Mouse (Mus musculus) 3134 (cell line): Measurements from ENCODE around the gene Nmnat3.

ENCODE experiments used
- DNase-seq: peaks from one replicate; pipeline ENCODE4 v3.0.0-alpha.2; 2011; ENCODE audit warnings: low spot score; ENCODE audit not compliant: insufficient read length; ENCODE audit errors: extremely low read depth

The Nmnat3 gene

DNA sequence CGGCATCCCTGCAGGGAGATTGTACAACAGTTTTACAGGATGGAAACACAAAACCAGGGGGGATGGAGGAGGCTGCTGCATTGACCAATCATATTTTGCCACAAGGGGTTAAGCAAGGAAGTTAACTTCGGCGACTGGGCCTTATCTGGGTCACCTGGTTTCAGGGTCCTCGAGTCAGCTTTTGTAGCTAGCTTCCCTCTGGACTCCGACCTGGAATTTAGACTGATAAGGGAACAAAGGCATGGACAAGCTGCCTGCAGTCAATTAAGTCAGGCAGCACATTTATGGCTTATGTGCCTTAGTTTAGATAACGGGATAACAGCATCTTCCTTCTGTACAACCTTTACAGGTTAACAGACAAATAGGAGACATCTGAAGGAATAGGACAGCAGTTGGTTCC is 65.1 kb downstream of the Nmnat3 start:
- no peak for DNase-seq

DNA sequence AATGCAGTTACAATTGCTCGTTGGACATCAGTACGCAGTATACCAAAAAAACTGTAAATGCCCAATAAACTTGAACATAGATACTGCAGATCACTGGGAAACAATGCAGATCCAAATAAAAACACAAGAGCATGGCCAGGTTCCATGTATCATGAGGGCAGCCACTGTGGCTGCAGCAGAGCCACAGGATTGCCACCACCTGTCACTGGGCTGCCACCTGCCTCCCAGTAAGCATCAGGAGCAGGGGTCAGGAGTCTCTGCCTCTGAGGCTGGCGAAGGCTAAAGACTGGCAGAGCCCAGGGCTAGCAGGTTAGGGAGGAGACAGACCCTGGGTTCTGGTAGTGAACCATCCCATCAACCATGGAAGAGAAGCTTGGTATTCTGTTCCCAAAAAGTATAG is 67.7 kb downstream of the Nmnat3 start:
- DNase-seq: no peak

DNA sequence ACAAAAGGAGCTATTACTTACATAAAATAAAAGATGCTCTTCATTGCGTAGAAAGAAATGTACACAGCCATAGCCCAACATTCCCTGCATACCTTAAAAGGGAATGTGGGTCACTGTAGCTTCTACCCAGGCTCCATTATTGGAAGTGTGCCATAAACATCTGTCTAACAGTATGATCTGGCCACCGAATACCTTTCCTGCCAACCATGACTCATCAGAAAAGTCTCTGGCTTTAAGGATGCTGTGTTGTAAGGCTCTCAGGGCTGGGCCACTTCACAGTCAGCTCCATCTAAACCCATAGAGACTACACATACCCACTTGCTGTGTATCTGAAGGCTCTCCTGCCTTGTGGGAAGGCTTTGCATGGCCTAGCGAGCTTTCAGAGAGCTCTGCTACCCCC is 73.8 kb downstream of the Nmnat3 start:
- DNase-seq: peak; percentile 62

DNA sequence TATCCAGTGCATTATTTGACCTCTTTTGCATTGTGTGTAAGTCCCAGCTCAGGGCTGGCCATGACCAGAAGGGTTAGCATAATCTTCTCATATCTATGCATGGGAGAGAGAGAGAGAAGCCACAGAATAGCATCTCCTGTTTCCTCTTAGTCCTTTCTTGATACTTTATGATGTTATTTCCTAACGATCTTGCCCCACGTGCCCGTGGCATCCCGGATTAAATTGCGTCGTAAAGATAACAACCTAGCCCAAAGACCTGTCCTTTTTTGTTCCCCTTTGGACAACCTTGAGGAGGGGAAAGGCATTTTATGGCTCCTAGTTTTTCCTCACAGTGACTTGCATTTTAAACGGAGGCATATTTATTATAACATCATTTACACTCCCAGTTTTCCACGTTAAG is 78.8 kb downstream of the Nmnat3 start:
- no peak for DNase-seq

DNA sequence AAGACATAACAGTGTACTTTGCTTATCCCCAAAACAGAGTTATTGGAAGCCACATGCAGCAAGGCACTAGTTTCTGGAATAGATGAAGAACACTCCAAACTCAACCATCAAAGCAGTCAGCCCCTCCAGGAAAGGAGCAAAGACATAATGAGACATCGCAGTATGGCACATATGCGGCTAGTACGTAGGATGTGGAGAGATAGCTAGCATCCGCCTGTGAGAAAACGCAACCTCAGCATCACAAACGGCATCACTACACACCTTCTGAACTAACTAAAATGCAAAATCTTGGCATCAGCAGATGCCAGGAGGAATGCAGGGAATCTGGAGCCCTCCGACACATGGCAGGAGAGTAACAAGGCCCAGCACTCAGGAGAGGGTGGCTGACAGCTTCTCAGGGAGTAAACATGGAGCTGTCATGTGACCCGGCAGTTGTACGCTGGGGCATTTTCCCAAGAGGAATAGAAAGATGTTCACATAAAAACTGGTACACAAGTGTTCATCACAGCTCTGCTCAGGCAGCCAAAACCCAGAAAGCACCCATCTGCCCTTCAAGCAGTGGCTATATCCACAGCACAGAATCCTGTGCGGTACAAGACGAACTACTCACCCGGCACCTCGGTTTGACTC is 80.2 kb downstream of the Nmnat3 start:
- no peak for DNase-seq

DNA sequence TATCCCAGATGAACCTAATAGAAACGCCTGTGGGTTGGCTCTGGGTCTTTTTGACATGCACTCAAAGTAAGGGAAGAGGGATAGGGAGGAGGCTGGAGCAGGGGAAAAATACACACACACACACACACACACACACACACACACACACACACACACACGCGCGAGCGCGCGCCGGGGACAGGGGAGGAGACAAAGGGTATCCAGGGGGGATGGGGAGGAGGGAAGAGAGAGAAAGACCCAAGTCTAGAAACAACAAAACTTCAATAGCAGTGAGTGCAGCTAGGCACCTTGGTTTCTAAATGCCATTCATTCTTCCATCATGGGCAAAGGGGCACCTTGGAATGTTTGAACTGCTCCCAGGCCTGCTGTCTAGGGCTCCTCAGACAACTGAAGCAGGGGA is 82.5 kb downstream of the Nmnat3 start:
- DNase-seq: no peak

DNA sequence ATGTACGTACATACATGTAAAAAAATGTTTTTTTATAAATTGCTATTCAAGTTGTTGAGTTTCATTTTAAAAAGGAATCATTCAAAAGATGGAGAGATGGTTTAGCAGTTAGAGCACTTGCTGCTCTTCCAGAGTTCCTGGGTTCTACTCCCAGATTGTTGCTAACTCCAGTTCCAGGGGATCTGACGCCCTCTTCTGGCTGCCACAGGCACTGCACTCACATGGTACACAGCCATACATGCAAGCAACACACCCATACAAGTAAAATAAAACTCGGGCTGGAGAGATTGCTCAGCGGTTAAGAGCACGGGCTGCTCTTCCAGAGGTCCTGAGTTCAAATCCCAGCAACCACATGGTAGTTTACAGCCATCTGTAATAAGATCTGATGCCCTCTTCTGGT is 86.1 kb downstream of the Nmnat3 start:
- no peak for DNase-seq

DNA sequence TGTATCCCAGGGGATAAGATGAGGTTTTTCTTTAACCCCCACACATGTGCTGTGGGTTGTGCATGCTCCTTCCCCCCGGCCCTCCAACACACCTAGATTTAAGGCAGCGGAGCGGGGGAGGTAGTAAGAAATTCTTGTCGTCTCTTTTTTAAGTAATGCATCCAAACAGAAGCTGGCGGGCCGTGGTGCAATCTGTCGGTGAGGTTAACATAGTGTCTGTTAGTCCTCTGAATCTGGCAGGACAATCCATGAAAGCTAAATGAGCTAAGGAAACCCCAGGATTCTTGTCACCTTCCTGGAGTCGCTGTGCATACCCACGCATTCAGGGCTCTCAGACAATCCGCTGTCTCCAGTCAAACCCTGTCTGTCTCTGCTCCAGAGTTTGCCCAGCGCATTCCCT is 87.7 kb downstream of the Nmnat3 start:
- DNase-seq: no peak

DNA sequence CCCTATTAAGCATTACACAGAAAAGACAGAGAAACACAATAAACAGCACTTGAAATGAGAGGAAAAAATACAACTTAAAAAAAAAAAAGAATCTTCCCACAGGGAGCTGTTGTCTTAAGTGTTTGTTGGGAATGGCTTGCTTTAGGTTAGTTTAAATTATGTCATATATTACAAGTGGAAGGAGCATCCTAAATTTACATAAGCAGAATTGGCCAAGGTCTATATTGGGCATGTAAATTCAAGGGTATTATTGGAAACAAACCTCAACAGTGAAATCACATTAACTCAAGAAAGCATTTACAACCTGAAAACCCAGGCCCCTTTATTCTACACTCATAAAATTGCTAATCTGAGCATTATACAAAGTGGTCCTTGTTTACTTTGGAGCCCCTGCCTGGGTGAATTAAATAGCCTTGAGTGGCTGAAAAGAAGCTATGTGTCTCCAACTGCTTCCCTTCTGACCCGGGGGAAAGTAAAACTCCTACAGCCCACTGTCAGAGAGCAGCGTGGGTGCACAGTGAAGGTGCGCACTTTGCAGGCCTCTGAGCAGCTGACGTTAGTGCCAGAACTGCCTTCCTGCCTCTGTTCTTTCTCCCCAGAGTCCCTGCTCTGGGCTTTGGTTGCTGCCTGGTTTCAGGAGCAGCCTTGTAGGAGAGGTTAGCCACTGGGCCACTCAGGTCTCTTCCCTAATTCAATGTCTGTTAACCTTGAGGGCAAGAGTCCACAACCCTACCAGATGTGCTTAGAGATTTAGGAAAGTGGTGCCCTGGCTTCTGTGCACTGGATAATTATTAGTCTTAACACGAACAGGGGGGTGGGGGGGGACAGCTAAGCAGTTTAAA is 88.3 kb downstream of the Nmnat3 start:
- no peak for DNase-seq

DNA sequence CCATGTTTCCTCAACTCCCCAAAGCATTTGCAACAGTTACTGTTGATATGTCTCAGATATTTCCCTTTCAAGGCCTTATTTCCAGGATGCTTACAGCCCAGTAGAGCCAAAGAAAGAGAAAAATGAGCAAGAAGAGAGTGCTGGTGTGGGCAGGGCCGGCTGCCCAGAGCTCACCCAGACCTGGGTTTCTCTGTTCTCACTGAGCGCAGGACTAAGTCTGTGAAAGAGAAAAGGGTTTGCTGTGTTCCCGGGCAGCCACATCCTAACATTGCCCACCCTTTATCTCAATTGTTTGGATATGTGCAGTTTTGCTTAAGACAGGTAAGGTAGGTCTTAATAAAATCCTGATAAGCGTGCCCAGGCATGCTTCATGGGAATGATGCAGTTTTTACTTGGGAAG is 92.5 kb downstream of the Nmnat3 start:
- no peak for DNase-seq

DNA sequence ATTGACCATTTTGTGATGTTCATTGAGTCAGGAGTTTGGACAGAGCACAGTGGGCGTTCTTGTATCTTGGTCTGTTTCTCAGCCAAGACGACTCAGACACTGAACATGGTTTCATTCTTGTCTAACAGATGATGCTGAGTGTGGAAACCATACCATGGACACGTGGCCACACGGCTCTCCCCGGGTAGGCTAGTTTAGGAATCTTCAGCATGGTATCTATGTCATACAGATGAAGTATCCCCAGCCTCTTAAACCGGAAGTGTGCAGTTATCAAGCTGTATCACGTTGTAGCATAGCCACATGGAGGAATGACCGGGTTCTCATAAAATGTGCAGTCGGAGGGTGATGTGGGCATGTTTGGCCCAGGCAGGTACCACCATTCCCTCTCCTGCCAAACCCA is 93.4 kb downstream of the Nmnat3 start:
- no peak for DNase-seq

DNA sequence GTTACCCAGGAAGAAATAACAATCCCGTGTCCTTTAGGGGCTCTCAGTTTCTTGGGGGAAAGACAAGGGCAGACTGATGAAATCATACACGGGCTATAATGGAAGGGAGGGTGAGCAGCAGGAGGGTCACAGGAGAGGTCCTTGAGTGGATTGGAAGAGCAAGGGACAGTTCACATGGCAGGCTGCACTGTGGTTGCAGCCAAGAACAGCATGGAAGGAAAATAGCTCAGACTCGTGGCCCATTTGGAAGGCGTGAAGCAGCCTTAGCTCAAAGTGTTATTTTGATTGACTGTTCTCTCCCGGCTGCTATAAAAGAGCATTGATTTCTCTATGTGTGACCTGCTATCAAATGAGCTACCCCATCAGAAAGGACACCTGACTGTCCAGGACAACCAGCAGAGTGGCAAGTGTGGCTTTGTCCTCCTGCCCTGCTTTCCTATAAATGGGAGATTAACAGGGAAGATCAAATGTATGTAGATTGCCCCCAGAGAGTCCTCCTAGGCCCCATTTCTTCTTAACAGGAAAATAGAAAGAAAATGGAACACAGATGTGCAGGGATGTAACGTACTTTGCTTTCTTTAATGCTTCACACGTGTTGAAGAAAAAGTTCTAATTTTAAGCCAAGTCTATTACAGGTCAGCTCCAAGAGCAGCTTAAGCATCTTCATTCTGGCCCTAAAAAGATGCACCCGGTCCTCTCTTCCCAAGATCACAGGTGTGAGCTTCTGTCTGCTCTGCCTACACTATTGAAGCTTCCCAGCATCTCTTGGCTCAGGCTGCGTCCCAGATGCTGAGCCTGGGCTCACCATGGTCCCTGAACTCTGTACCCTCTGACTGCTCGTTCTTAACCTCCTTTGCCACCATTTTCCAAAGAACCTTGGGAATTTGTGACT is 100.8 kb downstream of the Nmnat3 start:
- DNase-seq: no peak

DNA sequence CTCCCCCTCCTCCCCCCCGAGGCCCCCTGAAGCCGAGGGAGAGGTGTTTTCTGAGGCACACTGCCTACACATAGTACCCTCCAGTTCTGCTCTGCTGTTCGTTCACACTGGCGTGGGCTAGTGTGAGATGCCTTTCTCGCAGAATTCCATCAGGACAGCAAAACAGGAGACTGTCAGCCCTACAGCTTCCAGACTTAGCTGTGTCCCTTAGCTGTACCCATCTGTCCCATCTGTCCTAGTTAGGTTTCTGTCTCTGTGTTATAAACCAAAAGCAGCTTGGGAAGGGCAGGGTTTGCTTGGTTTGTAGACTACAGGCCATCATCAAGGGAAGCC is 101.4 kb downstream of the Nmnat3 start:
- no peak for DNase-seq

DNA sequence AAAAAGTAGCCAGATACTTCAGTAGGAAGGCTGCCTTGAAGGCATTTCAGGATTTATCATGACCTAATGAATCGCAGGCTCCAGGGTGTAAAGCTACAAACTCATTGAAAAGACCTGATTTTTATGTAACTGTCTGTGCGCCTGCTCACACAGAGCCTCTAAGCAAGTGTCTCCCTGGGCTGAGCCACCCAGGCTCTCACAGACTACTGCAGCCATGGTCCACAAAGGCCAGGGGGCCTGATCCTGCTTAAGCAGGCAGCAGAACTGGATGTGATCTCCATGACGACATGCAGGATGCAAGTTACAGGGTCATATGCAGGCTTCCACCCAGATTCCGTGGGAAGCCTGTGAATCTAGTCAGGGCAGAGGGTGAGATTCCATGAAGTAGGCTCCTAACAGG is 106.3 kb downstream of the Nmnat3 start:
- DNase-seq: no peak

DNA sequence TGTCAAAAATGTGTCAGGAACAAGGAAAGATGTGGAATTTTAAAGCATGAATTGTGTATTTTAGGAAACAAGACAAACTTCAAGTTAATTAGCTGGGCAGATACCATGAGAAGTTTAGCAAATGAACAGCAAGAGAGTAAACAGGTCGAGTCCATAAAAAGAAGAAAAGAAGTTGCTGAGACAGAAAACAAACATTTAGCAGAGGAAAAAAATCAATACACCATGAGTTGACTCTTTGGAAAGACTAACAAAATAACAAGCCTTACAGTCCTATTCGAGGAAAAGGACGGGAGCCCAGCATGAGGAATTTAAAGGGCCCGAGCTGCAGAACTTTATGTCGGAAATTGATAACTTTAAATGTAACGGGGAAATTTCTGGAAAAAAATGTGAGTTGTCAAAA is 110.0 kb downstream of the Nmnat3 start:
- no peak for DNase-seq

DNA sequence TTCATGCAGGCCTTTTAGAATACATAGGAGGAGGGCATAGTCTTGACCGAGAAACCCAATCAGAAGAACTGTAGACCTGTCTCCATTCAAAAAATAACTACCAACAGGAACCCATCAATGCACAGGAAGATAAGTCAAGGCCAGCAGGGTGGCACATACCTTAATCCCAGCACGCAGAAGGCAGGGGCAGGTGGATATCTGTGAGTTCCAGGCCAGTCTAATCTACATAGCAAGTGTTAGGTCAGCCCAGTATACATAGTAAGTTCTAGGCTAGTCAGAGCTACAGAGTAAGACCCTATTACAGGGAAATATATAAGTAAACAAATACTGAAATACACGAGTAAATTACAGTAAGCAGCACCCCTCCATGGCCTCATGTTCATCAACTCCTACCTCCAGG is 110.6 kb downstream of the Nmnat3 start:
- DNase-seq: no peak

DNA sequence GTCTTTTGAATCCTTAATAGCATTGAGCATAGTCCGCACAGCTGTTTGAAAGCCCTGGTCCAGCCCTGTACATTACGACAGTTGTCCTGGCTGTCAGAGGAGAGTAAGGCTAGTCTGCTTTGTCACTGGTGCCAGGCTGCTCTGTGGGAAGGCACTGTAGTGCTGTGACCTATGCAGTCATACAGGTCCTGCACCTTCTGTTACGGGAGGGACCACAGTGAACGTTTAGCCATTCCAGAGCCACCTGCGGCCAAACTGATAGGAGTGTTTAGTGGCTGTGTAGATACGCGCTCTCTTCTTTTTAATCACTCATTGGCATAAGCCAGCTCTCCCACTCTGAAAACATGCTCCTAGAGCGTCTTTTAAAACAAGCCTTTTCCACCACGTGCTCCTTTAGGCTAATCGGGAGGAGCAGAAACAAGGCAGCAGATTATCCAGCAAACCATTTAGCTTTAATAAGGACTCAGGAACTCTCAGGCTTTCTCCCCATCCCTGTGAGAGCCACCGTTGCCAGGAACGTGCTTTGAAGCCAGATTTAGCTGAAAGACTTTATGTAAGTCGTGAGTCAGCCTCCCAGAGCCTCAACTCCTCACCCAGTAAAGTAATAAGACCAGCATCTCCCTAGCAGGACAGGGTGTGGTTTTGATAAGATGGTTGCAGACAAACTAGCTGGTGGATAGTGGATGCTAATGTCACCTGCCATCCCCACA is 113.1 kb downstream of the Nmnat3 start:
- no peak for DNase-seq

DNA sequence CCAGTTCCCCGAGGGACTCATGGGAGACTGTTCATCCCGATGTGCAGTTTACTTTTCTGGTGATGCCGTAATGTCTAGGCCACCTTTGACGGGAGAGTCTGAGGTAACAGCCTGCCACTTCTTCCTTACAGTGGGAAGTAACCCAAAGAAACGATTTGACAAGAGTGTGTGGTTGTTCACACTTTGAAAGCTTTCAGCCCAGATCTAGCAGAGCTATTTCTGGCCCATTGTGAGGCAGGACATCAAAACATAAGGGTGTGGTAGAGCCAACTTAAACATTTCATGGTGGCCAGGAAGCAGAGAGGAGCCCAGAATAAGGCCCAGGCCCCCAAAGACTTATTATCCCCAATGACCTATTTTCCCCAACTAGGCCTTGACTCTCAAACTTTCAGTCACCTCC is 114.4 kb downstream of the Nmnat3 start:
- DNase-seq: no peak

DNA sequence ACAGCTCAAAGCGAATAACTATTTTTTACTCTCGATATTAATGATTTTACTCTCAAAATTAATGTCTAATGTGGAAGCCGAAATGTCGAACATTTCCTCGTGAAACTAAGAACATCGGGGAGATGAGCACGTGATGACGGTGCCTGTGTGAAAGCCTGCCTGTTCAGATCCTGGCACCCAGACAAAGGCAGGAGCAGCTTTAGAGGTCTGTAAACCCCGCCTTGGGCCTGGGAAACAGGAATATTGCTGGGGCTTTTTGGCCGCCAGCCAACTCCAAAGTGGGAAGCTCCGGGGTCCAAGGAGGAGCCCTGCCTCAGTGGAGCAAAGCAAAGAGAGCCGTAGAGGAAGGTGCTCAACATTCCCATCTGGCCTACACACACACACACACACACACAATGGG is 120.5 kb downstream of the Nmnat3 start:
- no peak for DNase-seq

DNA sequence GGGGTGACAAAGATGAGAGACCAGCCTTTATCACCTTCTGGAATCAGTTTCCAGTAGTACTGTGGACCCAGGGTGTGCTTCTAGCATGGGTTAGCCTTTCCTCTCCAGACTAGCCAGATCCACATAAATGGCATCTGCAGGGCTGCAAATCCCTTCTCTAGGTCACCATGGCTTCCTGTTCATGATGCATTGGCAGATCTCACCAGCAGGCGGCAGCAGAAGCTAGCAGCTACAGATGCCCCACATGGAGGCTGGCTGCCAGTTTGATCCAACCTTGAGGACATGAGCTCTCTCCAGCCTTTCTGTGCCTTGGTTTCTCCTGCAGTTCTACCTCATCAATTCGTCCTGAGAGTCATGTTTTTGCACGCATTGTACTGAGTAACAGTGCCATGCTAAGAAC is 121.9 kb downstream of the Nmnat3 start:
- DNase-seq: no peak

DNA sequence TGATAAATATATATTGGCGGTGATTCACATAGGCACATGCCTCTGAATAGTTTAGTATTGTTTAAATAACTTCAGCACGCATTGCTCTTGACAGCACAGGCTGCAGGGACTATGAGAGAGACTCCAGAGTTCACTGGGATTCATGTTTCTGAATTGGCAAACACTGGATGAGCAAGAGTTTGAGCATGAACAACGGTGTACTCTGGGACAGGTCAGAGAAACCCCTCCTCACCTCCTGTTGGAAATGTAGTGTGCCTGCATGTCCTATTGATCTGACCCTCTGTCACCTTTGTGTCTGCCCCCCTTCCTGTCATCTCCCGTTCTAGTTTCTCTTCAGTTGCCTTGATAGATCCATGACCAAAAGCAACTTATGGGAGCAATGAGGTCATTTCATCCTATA is 128.2 kb downstream of the Nmnat3 start:
- DNase-seq: no peak
